In genomic region chr2:27887461-27888264, GRCm38 (mm10) we compare ENCODE assay signal across 7 mouse cellular contexts. TPM values are rescaled to one million over a fixed set of nuclear protein-coding genes. Genes with fewer than 3 reads are reported as not detected.
DNase-seq lines count a peak whose midpoint lies in the region; ATAC-seq lines count a peak whose summit lies in the region.

No protein-coding gene starts in this region.

- peak; percentile 28 for DNase-seq in adrenal gland, adult 8-10 months
- DNase-seq in hindbrain, embryonic 11.5 days (ENCODE audit: low spot score) = peak; percentile 18
- DNase-seq in liver, embryonic 13.5 days = no peak
- DNase-seq in spleen, adult 12 weeks (ENCODE audit: low spot score) = no peak
- DNase-seq in spleen, postnatal 36 days (ENCODE audit: low spot score in 2 of 2) = no peak

- H3K36me3 ChIP-seq in embryonic facial prominence, embryonic 12.5 days = 0 out of 2 replicates have a peak, but pooled peaks cover 3% of the 10 kb centered on the region
- H3K36me3 ChIP-seq in hindbrain, embryonic 11.5 days (ENCODE audit: control insufficient read depth, insufficient read depth, low read length) = no peaks in the 10 kb centered on the region
- H3K36me3 ChIP-seq in liver, embryonic 13.5 days = no peaks in the 10 kb centered on the region
- no peaks in the 10 kb centered on the region for H3K36me3 ChIP-seq in stomach, embryonic 16.5 days (ENCODE audit: control insufficient read depth, insufficient read depth, low read length)

- H3K27ac ChIP-seq in embryonic facial prominence, embryonic 12.5 days = peak overlapping the region; percentile 96
- no peak overlapping the region for H3K27ac ChIP-seq in hindbrain, embryonic 11.5 days (ENCODE audit: low read depth, low read length)
- no peak overlapping the region for H3K27ac ChIP-seq in liver, embryonic 13.5 days
- peak overlapping the region; percentile 94 for H3K27ac ChIP-seq in stomach, embryonic 16.5 days (ENCODE audit: low read length)

- peaks cover 48% of the 10 kb centered on the region for H3K4me1 ChIP-seq in embryonic facial prominence, embryonic 12.5 days
- H3K4me1 ChIP-seq in hindbrain, embryonic 11.5 days (replicated peaks; ENCODE audit: control insufficient read depth, insufficient read depth, low read length) = peaks cover 19% of the 10 kb centered on the region
- H3K4me1 ChIP-seq in liver, embryonic 13.5 days (replicated peaks) = peaks cover 2% of the 10 kb centered on the region; the same call in 1 of the 2 replicates
- peaks cover 25% of the 10 kb centered on the region for H3K4me1 ChIP-seq in stomach, embryonic 16.5 days (ENCODE audit: control insufficient read depth, insufficient read depth, low read length)

- peak overlapping the region; percentile 78 for H3K4me2 ChIP-seq in embryonic facial prominence, embryonic 12.5 days (replicated peaks)
- peak overlapping the region; percentile 98 for H3K4me2 ChIP-seq in hindbrain, embryonic 11.5 days (replicated peaks; ENCODE audit: low read depth, low read length)
- H3K4me2 ChIP-seq in liver, embryonic 13.5 days = peak overlapping the region; percentile 59
- peak overlapping the region; percentile 74 for H3K4me2 ChIP-seq in stomach, embryonic 16.5 days (ENCODE audit: low read depth, low read length)

- peak overlapping the region; percentile 94 for H3K9ac ChIP-seq in embryonic facial prominence, embryonic 12.5 days
- peak overlapping the region; percentile 72; the same call in 1 of the 2 replicates for H3K9ac ChIP-seq in hindbrain, embryonic 11.5 days (ENCODE audit: low read depth, low read length)
- 0 out of 2 replicates have a peak overlapping the region, but pooled peaks have one; percentile 19 for H3K9ac ChIP-seq in liver, embryonic 13.5 days
- H3K9ac ChIP-seq in stomach, embryonic 16.5 days (ENCODE audit: low read length) = peak overlapping the region; percentile 89

- no peak for ATAC-seq in embryonic facial prominence, embryonic 12.5 days (ENCODE audit: insufficient number of reproducible peaks, insufficient read depth, low FRiP score, low TSS enrichment)
- ATAC-seq in hindbrain, embryonic 11.5 days (ENCODE audit: low FRiP score) = no peak
- ATAC-seq in liver, embryonic 13.5 days (ENCODE audit: low read depth) = no peak
- no peak for ATAC-seq in stomach, embryonic 16.5 days (ENCODE audit: insufficient read depth, low FRiP score)

- H3K27me3 ChIP-seq in embryonic facial prominence, embryonic 12.5 days = no peaks in the 10 kb centered on the region
- peaks cover 11% of the 10 kb centered on the region for H3K27me3 ChIP-seq in hindbrain, embryonic 11.5 days (ENCODE audit: control insufficient read depth, insufficient read depth, low read length)
- peaks cover 71% of the 10 kb centered on the region for H3K27me3 ChIP-seq in liver, embryonic 13.5 days
- H3K27me3 ChIP-seq in stomach, embryonic 16.5 days (ENCODE audit: control insufficient read depth, insufficient read depth, low read length) = no peaks in the 10 kb centered on the region

- 14% methylated on average over 11 of the region's 11 CpGs for WGBS in embryonic facial prominence, embryonic 12.5 days
- 18% methylated on average over 11 of the region's 11 CpGs for WGBS in hindbrain, embryonic 11.5 days
- 33% methylated on average over 11 of the region's 11 CpGs for WGBS in liver, embryonic 13.5 days (ENCODE audit: insufficient replicate concordance)
- 19% methylated on average over 11 of the region's 11 CpGs for WGBS in stomach, embryonic 16.5 days

- peak overlapping the region; percentile 93 for H3K4me3 ChIP-seq in embryonic facial prominence, embryonic 12.5 days
- H3K4me3 ChIP-seq in hindbrain, embryonic 11.5 days (ENCODE audit: low read depth, low read length) = peak overlapping the region; percentile 67
- H3K4me3 ChIP-seq in liver, embryonic 13.5 days (replicated peaks) = peak overlapping the region; percentile 55
- peak overlapping the region; percentile 71 for H3K4me3 ChIP-seq in stomach, embryonic 16.5 days (replicated peaks; ENCODE audit: low read length)

- H3K9me3 ChIP-seq in embryonic facial prominence, embryonic 12.5 days = no peaks in the 10 kb centered on the region
- no peaks in the 10 kb centered on the region for H3K9me3 ChIP-seq in hindbrain, embryonic 11.5 days (ENCODE audit: control insufficient read depth, low read length)
- no peaks in the 10 kb centered on the region for H3K9me3 ChIP-seq in liver, embryonic 13.5 days (replicated peaks)
- H3K9me3 ChIP-seq in stomach, embryonic 16.5 days (replicated peaks; ENCODE audit: control insufficient read depth, low read length) = no peaks in the 10 kb centered on the region

RNA-seq across cellular contexts. Expression of gene Col5a1, which starts 1.4 kb away (rescaled TPM):
- 10 to 100 TPM; 27.1 to 42.7 (median 35.2) TPM for total RNA-seq in adrenal gland, adult 8-10 months (2022)
- polyA plus RNA-seq in embryonic facial prominence, embryonic 12.5 days (2016; fragmentation: Nextera tagmentation; extraction: Ambion mirVana) = 79.0 and 82.1 TPM in 2 replicates
- polyA plus RNA-seq in hindbrain, embryonic 11.5 days (2014; fragmentation: Nextera tagmentation; extraction: Ambion mirVana) = 21.4 and 29.0 TPM in 2 replicates
- polyA plus RNA-seq in liver, embryonic 13.5 days (2015; fragmentation: Nextera tagmentation; extraction: Ambion mirVana) = 11.1 and 11.9 TPM in 2 replicates
- 146 and 158 TPM in 2 replicates for polyA plus RNA-seq in stomach, embryonic 16.5 days (2015; fragmentation: Nextera tagmentation; extraction: Ambion mirVana)

Comparison
In these comparisons a context has a peak if more than half of its experiments do, and no peak if none do; other contexts are left out.
1. DNase-seq: peak in adrenal gland, adult 8-10 months (single experiment) and hindbrain, embryonic 11.5 days (single experiment); none in liver, embryonic 13.5 days (single experiment), spleen, adult 12 weeks (single experiment) and spleen, postnatal 36 days (0 of 2).
2. H3K27ac ChIP-seq: peak in embryonic facial prominence, embryonic 12.5 days (single experiment) and stomach, embryonic 16.5 days (single experiment); none in hindbrain, embryonic 11.5 days (single experiment) and liver, embryonic 13.5 days (single experiment).
3. H3K9ac ChIP-seq: peak in every context shown above with its lines; median percentile 94 in embryonic facial prominence, embryonic 12.5 days; 89 in stomach, embryonic 16.5 days; 72 in hindbrain, embryonic 11.5 days; 19 in liver, embryonic 13.5 days.
4. Peak in every context shown above with its lines, with median percentiles within 50 percentile points of each other: H3K4me2 ChIP-seq and H3K4me3 ChIP-seq.